Mouse (Mus musculus): ENCODE results near the gene Sptb. TPM values are rescaled to one million over a fixed set of nuclear protein-coding genes. Genes with fewer than 3 reads are reported as not detected.
A peak's percentile ranks its signal among the peaks of the same experiment; 100 is the strongest.

Gene Sptb
- polyA plus RNA-seq (2012; rRNA removed) (35.4 and 39.7 TPM in 2 replicates), polyA plus RNA-seq (2014; fragmentation: Nextera tagmentation; extraction: Ambion mirVana) (59.4 and 70.4 TPM in 2 replicates)

DNA sequence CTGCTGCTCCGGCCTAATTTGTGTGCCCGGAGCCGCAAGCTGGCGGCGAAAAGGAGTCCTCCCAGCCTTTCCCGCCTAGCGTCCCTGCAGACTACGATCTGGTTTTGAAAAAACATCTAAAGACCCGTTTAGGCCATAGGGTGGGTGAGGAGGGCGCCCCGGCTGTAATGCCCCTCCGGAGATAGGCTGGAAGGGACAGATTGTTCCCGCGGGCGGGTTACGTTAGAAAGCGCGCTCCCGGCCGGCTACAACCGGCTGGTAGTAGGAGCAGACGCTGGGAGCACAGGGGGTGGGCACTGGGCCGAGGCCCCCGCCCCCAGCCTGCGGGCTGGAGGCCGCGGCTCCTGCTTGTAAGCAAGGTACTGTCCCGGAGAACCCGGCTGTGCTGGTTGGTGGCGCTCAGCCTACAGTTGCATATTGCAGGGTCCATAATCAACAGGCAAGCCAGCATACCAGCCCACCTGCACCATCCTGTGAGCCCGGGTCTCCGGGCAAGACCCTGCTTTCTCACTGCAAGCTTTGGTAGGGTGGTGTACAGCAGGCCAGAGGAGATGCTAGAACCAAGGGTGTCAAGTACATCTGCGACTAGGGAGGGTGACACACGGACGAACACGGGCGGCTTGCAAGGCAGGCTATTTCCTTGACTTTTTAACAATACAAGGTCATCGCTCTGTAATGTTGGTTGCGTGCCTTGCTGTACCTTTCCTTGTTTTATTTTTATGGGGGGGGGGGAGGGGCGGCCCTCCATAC lies at the start of gene Sptb:
Sptb (minus strand) TSS at position 197 of the 750 bp plus-strand sequence.
- Histone ChIP-seq H3K4me1 (replicated peaks; ENCODE audit: control insufficient read depth in 2 of 2, insufficient read depth in 2 of 2, low read length in 1 of 2) (peaks cover 30% of the 10 kb centered on the region in 2 experiments), H3K27ac (peak within 1 kb of the TSS; percentile 90), H3K9ac (replicated peaks) (peak within 1 kb of the TSS; percentile 98), H3K4me3 (ENCODE audit: insufficient read depth in 1 of 2, low read depth in 2 of 2, low read length in 2 of 2) (peak within 1 kb of the TSS; percentile 78 to 79), H3K4me2 (ENCODE audit: low read depth) (peak within 1 kb of the TSS; percentile 96), H3K27me3 (ENCODE audit: control insufficient read depth, insufficient read depth, low read length) (peaks cover 4% of the 10 kb centered on the region; the same call in 1 of the 2 replicates), H3K36me3 (replicated peaks; ENCODE audit: control insufficient read depth, insufficient read depth, low read depth) (peaks cover 26% of the 10 kb centered on the region), H3K9me3 (ENCODE audit: control insufficient read depth, low read length) (no peaks in the 10 kb centered on the region)
- under 1% methylated on average over 40 of the region's 40 CpGs for WGBS (ENCODE audit: insufficient replicate concordance)
- ATAC-seq (ENCODE audit: insufficient read depth): peak; percentile 60
- peak in 2 of 3 experiments; percentile 31 to 46 for DNase-seq (ENCODE audit: low read depth in 3 of 3, low spot score in 3 of 3)
- TF ChIP-seq CTCF (IDR thresholded peaks at IDR 0.05; ENCODE audit: low read depth): no peak; the same call in 1 of the 2 replicates
- no peak for TF ChIP-seq EP300 (IDR thresholded peaks at IDR 0.05; ENCODE audit: low read depth)

- Histone ChIP-seq H3K36me3 (replicated peaks; ENCODE audit: control insufficient read depth, insufficient read depth, low read depth) (no peaks in the 10 kb centered on the region), H3K27ac (no peak overlapping the region)
Measured at GRCm38 (mm10) chr12:76752652-76753318, 42.4 kb upstream of the Sptb start.

DNA sequence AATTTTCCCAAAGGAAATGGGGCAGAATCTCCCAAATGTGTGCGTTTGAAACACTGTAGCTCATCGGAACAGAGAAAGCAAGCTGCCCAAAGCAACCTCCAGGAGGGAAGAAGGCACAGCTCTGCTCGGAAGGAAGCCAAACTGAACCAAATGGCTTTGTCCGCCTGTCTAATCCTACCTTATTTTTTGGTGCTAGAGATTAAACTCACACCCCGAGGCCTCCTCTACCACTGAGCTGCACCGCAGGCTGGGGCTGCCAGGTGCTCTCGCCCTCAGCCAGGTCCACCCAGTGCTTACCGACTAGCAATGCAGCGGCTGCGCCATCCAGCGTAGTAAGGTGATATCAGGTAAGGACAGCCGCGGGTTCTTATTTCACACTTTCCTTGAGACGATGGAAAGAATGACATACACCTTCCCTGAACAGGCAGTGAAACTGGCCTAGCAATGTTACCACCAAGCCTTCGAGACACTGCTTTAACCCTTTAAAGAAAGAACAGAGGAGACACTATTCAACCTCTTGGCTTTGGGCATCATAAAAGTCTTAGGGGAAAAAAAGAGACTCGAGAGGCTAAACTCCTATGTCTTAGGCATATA lies 40.6 kb upstream of the Sptb start:
- 71% methylated on average over 16 of the region's 16 CpGs for WGBS (ENCODE audit: insufficient replicate concordance)
- Histone ChIP-seq H3K4me3 (ENCODE audit: insufficient read depth in 1 of 2, low read depth in 2 of 2, low read length in 2 of 2) (no peak overlapping the region), H3K4me2 (ENCODE audit: low read depth) (no peak overlapping the region), H3K4me1 (replicated peaks; ENCODE audit: control insufficient read depth in 2 of 2, insufficient read depth in 2 of 2, low read length in 1 of 2) (no peaks in the 10 kb centered on the region), H3K27me3 (ENCODE audit: control insufficient read depth, insufficient read depth, low read length) (no peaks in the 10 kb centered on the region), H3K27ac (no peak overlapping the region), H3K9ac (replicated peaks) (no peak overlapping the region), H3K36me3 (replicated peaks; ENCODE audit: control insufficient read depth, insufficient read depth, low read depth) (no peaks in the 10 kb centered on the region), H3K9me3 (ENCODE audit: control insufficient read depth, low read length) (no peaks in the 10 kb centered on the region)
- ATAC-seq (ENCODE audit: insufficient read depth): no peak
- no peak for TF ChIP-seq EP300 (IDR thresholded peaks at IDR 0.05; ENCODE audit: low read depth)
- TF ChIP-seq CTCF (IDR thresholded peaks at IDR 0.05; ENCODE audit: low read depth): no peak
- DNase-seq (ENCODE audit: low read depth in 3 of 3, low spot score in 3 of 3): no peak

More at GRCm38 (mm10) chr12:76752652-76753318, 42.4 kb upstream of the Sptb start:
- no peak overlapping the region for H3K4me2 ChIP-seq (ENCODE audit: low read depth)
- 41% methylated on average over 14 of the region's 14 CpGs for WGBS (ENCODE audit: insufficient replicate concordance)
- H3K4me1 ChIP-seq (replicated peaks; ENCODE audit: control insufficient read depth in 2 of 2, insufficient read depth in 2 of 2, low read length in 1 of 2): no peaks in the 10 kb centered on the region
- H3K9me3 ChIP-seq (ENCODE audit: control insufficient read depth, low read length): no peaks in the 10 kb centered on the region
- TF ChIP-seq CTCF (IDR thresholded peaks at IDR 0.05; ENCODE audit: low read depth): peak; percentile 71
- TF ChIP-seq EP300 (IDR thresholded peaks at IDR 0.05; ENCODE audit: low read depth): no peak
- H3K9ac ChIP-seq (replicated peaks): no peak overlapping the region
- DNase-seq (ENCODE audit: low read depth in 3 of 3, low spot score in 3 of 3) (peak; percentile 33 to 52 (median 40)), ATAC-seq (ENCODE audit: insufficient read depth) (no peak)
- no peak overlapping the region for H3K4me3 ChIP-seq (ENCODE audit: insufficient read depth in 1 of 2, low read depth in 2 of 2, low read length in 2 of 2)
- H3K27me3 ChIP-seq (ENCODE audit: control insufficient read depth, insufficient read depth, low read length): no peaks in the 10 kb centered on the region

GRCm38 (mm10) chr12:76727955-76728354 lies 17.6 kb upstream of the Sptb start:
- no peak overlapping the region for H3K9ac ChIP-seq (replicated peaks)
- no peak overlapping the region for H3K4me3 ChIP-seq (ENCODE audit: insufficient read depth in 1 of 2, low read depth in 2 of 2, low read length in 2 of 2)
- no peak for TF ChIP-seq EP300 (IDR thresholded peaks at IDR 0.05; ENCODE audit: low read depth)
- TF ChIP-seq CTCF (IDR thresholded peaks at IDR 0.05; ENCODE audit: low read depth): no peak
- WGBS (ENCODE audit: insufficient replicate concordance): 57% methylated on average over 4 of the region's 4 CpGs
- peaks cover 3% of the 10 kb centered on the region for H3K9me3 ChIP-seq (ENCODE audit: control insufficient read depth, low read length)
- H3K4me2 ChIP-seq (ENCODE audit: low read depth): no peak overlapping the region
- no peaks in the 10 kb centered on the region; the same call in 1 of the 2 replicates for H3K27me3 ChIP-seq (ENCODE audit: control insufficient read depth, insufficient read depth, low read length)
- no peak for DNase-seq (ENCODE audit: low read depth in 3 of 3, low spot score in 3 of 3)
- no peak overlapping the region for H3K27ac ChIP-seq
- no peak for ATAC-seq (ENCODE audit: insufficient read depth)
- no peaks in the 10 kb centered on the region for H3K4me1 ChIP-seq (replicated peaks; ENCODE audit: control insufficient read depth in 2 of 2, insufficient read depth in 2 of 2, low read length in 1 of 2)
- no peaks in the 10 kb centered on the region for H3K36me3 ChIP-seq (replicated peaks; ENCODE audit: control insufficient read depth, insufficient read depth, low read depth)

Data from liver, embryonic 14.5 days (tissue).